Mouse (Mus musculus) limb, embryonic 13.5 days (tissue): Measurements from ENCODE around the gene Eif4e1b. TPM values are rescaled to one million over a fixed set of nuclear protein-coding genes. Genes with fewer than 3 reads are reported as not detected.

ENCODE experiments used
- ATAC-seq: fragments of 200-750 bp; cut with Nextera tagmentation; 2 replicates; pipeline ENCODE4 v1.8.0; 2017; ENCODE audit warnings: low read depth, moderate number of reproducible peaks, moderate TSS enrichment; ENCODE audit not compliant: low FRiP score
- H3K27ac ChIP-seq: fragments of 300-500 bp; sonication (generic); 2 replicates; pipeline ENCODE4 v1.5.1; 2015; ENCODE audit warnings: inconsistent platforms, mild to moderate bottlenecking, moderate library complexity
- H3K27me3 ChIP-seq: fragments of 300-500 bp; sonication (generic); 2 replicates; pipeline ENCODE4 v1.6.1; 2015; ENCODE audit warnings: mild to moderate bottlenecking, inconsistent platforms
- H3K36me3 ChIP-seq: fragments of 300-500 bp; sonication (generic); 2 replicates; pipeline ENCODE4 v1.6.1; 2015; ENCODE audit warnings: inconsistent platforms, mild to moderate bottlenecking, moderate library complexity
- H3K4me1 ChIP-seq: fragments of 300-500 bp; sonication (generic); 2 replicates; pipeline ENCODE4 v1.6.1; 2015; ENCODE audit warnings: inconsistent platforms
- H3K4me2 ChIP-seq: fragments of 300-500 bp; sonication (generic); replicated peaks from 2 replicates; pipeline ENCODE4 v1.6.1; 2015; ENCODE audit warnings: inconsistent platforms, mild to moderate bottlenecking, moderate library complexity
- H3K4me3 ChIP-seq: fragments of 300-500 bp; sonication (generic); 2 replicates; pipeline ENCODE4 v1.5.1; 2015; ENCODE audit warnings: moderate library complexity, mild to moderate bottlenecking, inconsistent platforms
- H3K9ac ChIP-seq: fragments of 300-500 bp; sonication (generic); 2 replicates; pipeline ENCODE4 v1.6.1; 2015; ENCODE audit warnings: mild to moderate bottlenecking, inconsistent platforms
- H3K9me3 ChIP-seq: fragments of 300-500 bp; sonication (generic); 2 replicates; pipeline ENCODE4 v1.6.1; 2016; ENCODE audit warnings: inconsistent platforms
- WGBS: fragments of 180-500 bp; shearing (Covaris S2); methylation state at CpG from one replicate; pipeline ENCODE4 v1.1.7; 2015; 5-methylcytosine and 5-hydroxymethylcytosine counted together
- polyA plus RNA-seq: library from polyadenylated mRNA; unstranded; fragments of >200 nt; fragmentation: Nextera tagmentation; extraction: Ambion mirVana; gene quantifications from 2 replicates; pipeline ENCODE4 v1.2.1, GENCODE M21; 2015

The Eif4e1b gene
- not detected in 2 replicates for polyA plus RNA-seq

- ATAC-seq, result no peak
- Histone ChIP-seq H3K4me2 (no peak within 1 kb of the TSS), H3K4me3 (no peak within 1 kb of the TSS), H3K4me1 (0 out of 2 replicates have a peak, but pooled peaks cover 3% of the 10 kb centered on the region), H3K36me3 (no peaks in the 10 kb centered on the region), H3K9ac (no peak within 1 kb of the TSS), H3K27ac (no peak within 1 kb of the TSS), H3K9me3 (no peaks in the 10 kb centered on the region), H3K27me3 (peaks cover 6% of the 10 kb centered on the region)
- 84% methylated on average over 4 of the region's 4 CpGs for WGBS
These were observed at the start of gene Eif4e1b for GRCm38 (mm10) chr13:54783698-54784097. Gene Eif4e1b, plus strand, starts transcription at chr13:54783998.

- Histone ChIP-seq H3K4me3 (peak overlapping the region; percentile 48), H3K27ac (no peak overlapping the region), H3K9ac (no peak overlapping the region), H3K27me3 (peaks cover 76% of the 10 kb centered on the region), H3K4me2 (peak overlapping the region; percentile 72), H3K4me1 (peaks cover 12% of the 10 kb centered on the region), H3K9me3 (no peaks in the 10 kb centered on the region), H3K36me3 (no peaks in the 10 kb centered on the region)
- WGBS, result 29% methylated on average over 3 of the region's 3 CpGs
- no peak for ATAC-seq
These were observed 46.9 kb upstream of the Eif4e1b start for GRCm38 (mm10) chr13:54736931-54737330.

DNA sequence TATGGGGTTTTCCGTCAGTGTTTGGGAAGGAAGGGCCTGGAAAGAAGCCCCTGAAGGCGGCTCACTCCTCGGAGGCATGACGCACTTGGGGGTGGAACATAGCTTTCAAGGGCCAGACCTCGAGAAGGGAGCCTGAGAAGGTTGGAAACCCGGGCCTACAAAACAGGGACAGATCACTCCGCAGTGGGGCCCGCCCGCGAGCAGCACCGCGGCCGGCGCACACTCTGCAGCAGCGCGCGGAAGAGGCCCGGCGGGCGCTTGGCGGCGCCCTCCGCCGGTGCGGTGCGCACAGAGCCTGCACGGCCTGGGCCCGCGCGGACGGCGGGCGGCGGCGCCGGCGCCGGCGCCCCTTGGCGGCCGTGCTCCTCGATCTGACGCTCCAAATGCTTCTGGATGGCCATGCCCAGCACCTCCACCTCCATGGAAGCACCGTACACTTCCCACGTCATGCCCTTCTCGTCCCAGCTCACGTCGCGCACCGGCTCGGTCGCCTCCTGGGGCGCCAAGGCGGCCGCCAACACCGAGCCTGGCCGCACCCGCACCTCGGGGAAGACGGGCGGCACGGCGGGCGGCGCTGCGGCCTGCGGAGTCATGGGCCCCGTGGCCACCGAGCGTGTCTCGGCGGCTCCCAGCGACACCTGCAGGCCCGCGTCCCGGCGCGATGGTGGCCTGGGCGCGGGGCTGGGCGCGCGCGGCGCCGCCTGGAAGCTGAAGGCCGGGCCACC is 46.1 kb upstream of the Eif4e1b start:
- H3K27me3 ChIP-seq, result peaks cover 77% of the 10 kb centered on the region
- H3K4me2 ChIP-seq, result peak overlapping the region; percentile 72
- ATAC-seq, result no peak
- peaks cover 12% of the 10 kb centered on the region for H3K4me1 ChIP-seq
- peak overlapping the region; percentile 48 for H3K4me3 ChIP-seq
- H3K9ac ChIP-seq, result 0 out of 2 replicates have a peak overlapping the region, but pooled peaks have one; percentile 45
- under 1% methylated on average over 85 of the region's 87 CpGs for WGBS
- no peaks in the 10 kb centered on the region for H3K36me3 ChIP-seq
- no peak overlapping the region for H3K27ac ChIP-seq
- no peaks in the 10 kb centered on the region for H3K9me3 ChIP-seq

DNA sequence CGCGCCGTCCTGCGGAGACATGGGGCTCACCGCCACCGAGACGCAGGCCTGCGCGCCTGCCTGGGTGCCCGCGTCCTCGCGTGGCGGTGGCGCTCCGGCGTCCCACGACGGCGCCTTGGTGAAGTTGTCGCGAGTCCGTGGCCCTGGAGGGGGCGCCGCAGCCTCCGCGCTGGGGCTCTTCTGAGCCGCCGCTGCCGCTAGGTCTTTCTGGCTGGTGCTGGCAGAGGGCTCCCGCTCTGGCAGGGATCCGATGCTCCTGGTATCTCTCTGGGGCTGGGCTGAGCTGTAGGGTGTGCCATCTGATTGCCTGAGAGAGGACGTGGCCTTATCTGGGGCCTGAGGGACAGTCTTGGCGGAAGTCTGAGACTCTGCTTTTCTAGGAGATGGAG is 45.6 kb upstream of the Eif4e1b start:
- 3% methylated on average over 29 of the region's 34 CpGs for WGBS
- ATAC-seq, result no peak

GRCm38 (mm10) chr13:54746110-54746509 is 37.7 kb upstream of the Eif4e1b start:
- peaks cover 59% of the 10 kb centered on the region for H3K27me3 ChIP-seq
- no peaks in the 10 kb centered on the region for H3K9me3 ChIP-seq
- 36% methylated on average over 6 of the region's 6 CpGs for WGBS

More for the DNA sequence above, 45.6 kb upstream of the Eif4e1b start:
- Histone ChIP-seq H3K27me3 (peaks cover 76% of the 10 kb centered on the region), H3K4me2 (peak overlapping the region; percentile 72), H3K4me1 (peaks cover 12% of the 10 kb centered on the region), H3K4me3 (peak overlapping the region; percentile 48), H3K9ac (0 out of 2 replicates have a peak overlapping the region, but pooled peaks have one; percentile 45), H3K9me3 (no peaks in the 10 kb centered on the region), H3K27ac (no peak overlapping the region), H3K36me3 (no peaks in the 10 kb centered on the region)

GRCm38 (mm10) chr13:54746896-54747295 is 36.9 kb upstream of the Eif4e1b start:
- Histone ChIP-seq H3K9ac (no peak overlapping the region), H3K27me3 (peaks cover 59% of the 10 kb centered on the region), H3K36me3 (no peaks in the 10 kb centered on the region), H3K4me3 (no peak overlapping the region), H3K4me1 (peaks cover 6% of the 10 kb centered on the region; the same call in 1 of the 2 replicates), H3K9me3 (no peaks in the 10 kb centered on the region), H3K27ac (no peak overlapping the region), H3K4me2 (no peak overlapping the region)
- 50% methylated on average over 10 of the region's 10 CpGs for WGBS
- ATAC-seq, result no peak

More at GRCm38 (mm10) chr13:54746110-54746509, 37.7 kb upstream of the Eif4e1b start:
- H3K27ac ChIP-seq, result no peak overlapping the region
- H3K9ac ChIP-seq, result no peak overlapping the region
- no peak overlapping the region for H3K4me2 ChIP-seq
- no peaks in the 10 kb centered on the region for H3K36me3 ChIP-seq
- peaks cover 6% of the 10 kb centered on the region; the same call in 1 of the 2 replicates for H3K4me1 ChIP-seq
- ATAC-seq, result no peak
- H3K4me3 ChIP-seq, result no peak overlapping the region

GRCm38 (mm10) chr13:54748190-54748589 is 35.6 kb upstream of the Eif4e1b start:
- no peak overlapping the region for H3K9ac ChIP-seq
- WGBS, result 83% methylated on average over 8 of the region's 8 CpGs
- H3K9me3 ChIP-seq, result no peaks in the 10 kb centered on the region
- H3K36me3 ChIP-seq, result no peaks in the 10 kb centered on the region
- no peak overlapping the region for H3K27ac ChIP-seq
- H3K4me3 ChIP-seq, result no peak overlapping the region
- H3K4me2 ChIP-seq, result no peak overlapping the region
- ATAC-seq, result no peak
- peaks cover 70% of the 10 kb centered on the region for H3K27me3 ChIP-seq
- H3K4me1 ChIP-seq, result peaks cover 6% of the 10 kb centered on the region; the same call in 1 of the 2 replicates

DNA sequence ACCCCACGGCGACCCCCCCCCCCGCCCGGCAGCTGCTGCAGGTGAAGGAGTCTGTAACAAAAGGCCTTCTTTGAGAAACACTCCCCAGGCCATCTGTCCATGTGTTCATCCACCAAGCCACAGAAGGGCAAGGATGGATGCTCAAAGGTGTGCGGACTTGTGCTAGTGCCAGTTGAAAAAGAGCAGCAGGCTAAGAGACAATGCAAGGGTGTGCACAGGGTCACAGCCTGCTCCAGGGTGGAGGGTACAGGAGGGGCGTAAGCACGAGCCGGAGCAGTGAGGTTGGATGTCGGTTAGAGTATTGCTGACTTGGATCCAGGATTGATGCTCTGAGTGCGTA is 35.1 kb upstream of the Eif4e1b start:
- Histone ChIP-seq H3K27me3 (peaks cover 75% of the 10 kb centered on the region), H3K9ac (no peak overlapping the region), H3K27ac (no peak overlapping the region), H3K4me3 (peak overlapping the region; percentile 55), H3K4me1 (peaks cover 6% of the 10 kb centered on the region; the same call in 1 of the 2 replicates), H3K36me3 (no peaks in the 10 kb centered on the region), H3K4me2 (peak overlapping the region; percentile 90), H3K9me3 (no peaks in the 10 kb centered on the region)
- WGBS, result 51% methylated on average over 10 of the region's 10 CpGs
- no peak for ATAC-seq

- peak overlapping the region; percentile 90 for H3K4me2 ChIP-seq
- H3K9me3 ChIP-seq, result no peaks in the 10 kb centered on the region
- no peaks in the 10 kb centered on the region for H3K36me3 ChIP-seq
- H3K4me3 ChIP-seq, result peak overlapping the region; percentile 55
- 3% methylated on average over 60 of the region's 100 CpGs for WGBS
- no peak overlapping the region for H3K27ac ChIP-seq
- peaks cover 6% of the 10 kb centered on the region; the same call in 1 of the 2 replicates for H3K4me1 ChIP-seq
- no peak overlapping the region for H3K9ac ChIP-seq
- peaks cover 81% of the 10 kb centered on the region for H3K27me3 ChIP-seq
- peak; percentile 85 for ATAC-seq
These were observed 34.5 kb upstream of the Eif4e1b start for GRCm38 (mm10) chr13:54749061-54749863.

- 3% methylated on average over 25 of the region's 29 CpGs for WGBS
- Histone ChIP-seq H3K9ac (no peak within 1 kb of the TSS), H3K9me3 (no peaks in the 10 kb centered on the region), H3K27ac (no peak within 1 kb of the TSS), H3K36me3 (no peaks in the 10 kb centered on the region), H3K4me1 (peaks cover 6% of the 10 kb centered on the region; the same call in 1 of the 2 replicates), H3K4me3 (peak within 1 kb of the TSS; percentile 55), H3K27me3 (peaks cover 86% of the 10 kb centered on the region), H3K4me2 (peak within 1 kb of the TSS; percentile 90)
- ATAC-seq, result no peak
These were observed 33.9 kb upstream of the Eif4e1b start, which contains the start of gene Gprin1 for GRCm38 (mm10) chr13:54749864-54750411. Gene Gprin1, minus strand, starts transcription at chr13:54749874.

DNA sequence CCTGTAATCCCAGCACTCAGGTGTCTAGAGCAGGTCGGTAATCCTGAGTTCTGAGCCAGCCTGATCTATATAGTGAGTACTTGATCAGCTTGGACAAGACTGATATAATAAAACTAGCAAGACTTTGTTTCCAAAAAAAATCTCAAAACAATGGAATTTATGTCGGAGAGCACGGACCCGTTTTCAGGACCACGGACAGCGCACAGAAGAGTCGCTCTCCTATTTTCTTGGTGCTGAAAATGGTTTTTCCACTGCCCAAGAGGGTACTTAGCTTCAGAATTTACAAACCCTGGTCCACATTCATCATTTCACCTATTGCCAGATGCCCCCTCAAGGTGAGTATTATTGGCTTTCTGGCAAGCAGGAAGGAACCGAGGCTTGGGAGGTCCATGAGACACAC is 33.1 kb upstream of the Eif4e1b start:
- peaks cover 89% of the 10 kb centered on the region for H3K27me3 ChIP-seq

DNA sequence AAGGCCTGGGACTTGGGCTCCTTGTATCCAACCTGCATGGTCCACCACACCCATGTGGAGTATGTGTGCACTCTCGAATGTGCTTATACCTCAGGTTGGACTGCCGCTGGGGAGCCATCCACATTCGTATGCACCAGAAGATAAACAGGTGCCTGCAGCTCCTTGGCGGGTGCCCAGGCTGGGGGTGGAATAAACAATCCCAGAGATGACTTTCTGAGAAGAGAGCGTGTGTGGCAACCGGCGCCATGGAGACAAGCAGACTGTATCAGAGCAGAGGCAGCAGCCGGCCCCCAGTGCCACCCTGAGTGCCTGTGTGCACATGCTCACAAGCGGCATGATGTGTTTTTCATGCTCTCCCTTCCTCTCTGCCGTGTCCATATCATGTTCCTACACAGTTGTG is 31.1 kb upstream of the Eif4e1b start:
- Histone ChIP-seq H3K27me3 (peaks cover 87% of the 10 kb centered on the region), H3K9ac (no peak overlapping the region), H3K4me2 (no peak overlapping the region), H3K9me3 (no peaks in the 10 kb centered on the region), H3K36me3 (no peaks in the 10 kb centered on the region), H3K4me1 (peaks cover 8% of the 10 kb centered on the region), H3K27ac (no peak overlapping the region), H3K4me3 (no peak overlapping the region)
- ATAC-seq, result no peak
- 74% methylated on average over 10 of the region's 10 CpGs for WGBS

More for the DNA sequence above, 33.1 kb upstream of the Eif4e1b start:
- H3K4me3 ChIP-seq, result no peak overlapping the region
- no peaks in the 10 kb centered on the region for H3K9me3 ChIP-seq
- no peaks in the 10 kb centered on the region for H3K36me3 ChIP-seq
- H3K9ac ChIP-seq, result no peak overlapping the region
- H3K4me2 ChIP-seq, result no peak overlapping the region
- peaks cover 6% of the 10 kb centered on the region; the same call in 1 of the 2 replicates for H3K4me1 ChIP-seq
- 3% methylated on average over 8 of the region's 8 CpGs for WGBS
- H3K27ac ChIP-seq, result no peak overlapping the region
- ATAC-seq, result no peak
